Mouse (Mus musculus) olfactory bulb, adult 2 months (tissue): ENCODE results near the gene Srd5a1.

Experiments used
- CTCF ChIP-seq: fragments of 200-500 bp; IDR thresholded peaks from 2 replicates; pipeline ENCODE4 v1.5.1; 2012; ENCODE audit warnings: low read depth, mild to moderate bottlenecking, low read length, moderate library complexity; ENCODE audit not compliant: insufficient read depth
- POLR2A ChIP-seq: fragments of 200-500 bp; IDR thresholded peaks from 2 replicates; pipeline ENCODE4 v1.6.1; 2012; ENCODE audit warnings: mild to moderate bottlenecking, low read depth, low read length, moderate library complexity; ENCODE audit not compliant: insufficient read depth

DNA sequence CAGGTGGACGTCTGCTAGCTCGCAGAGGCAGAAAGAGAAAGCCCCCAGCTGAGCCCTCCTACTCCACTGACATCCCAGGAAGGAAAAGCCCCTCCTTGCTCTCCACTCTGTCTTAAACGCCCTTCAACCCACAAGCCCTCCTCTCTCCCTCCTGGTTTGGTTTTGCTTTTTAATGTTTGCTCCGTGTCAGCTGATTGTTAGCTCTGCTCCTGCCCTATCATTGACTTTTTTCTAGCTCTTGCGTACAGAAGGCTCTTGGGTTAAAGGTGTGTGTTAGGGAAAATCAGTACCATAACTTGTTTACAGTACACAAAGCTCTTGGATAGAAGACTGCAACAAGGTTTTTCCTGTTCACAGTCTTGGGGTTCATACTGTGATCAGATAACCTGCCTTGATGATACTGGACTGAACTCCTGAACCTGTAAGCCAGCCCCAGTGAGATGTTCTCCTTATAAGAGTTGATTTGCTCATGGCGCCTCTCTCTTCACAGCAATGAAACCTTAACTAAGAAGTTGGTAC lies 26.9 kb upstream of the Srd5a1 start:
- TF ChIP-seq POLR2A, result no peak
- TF ChIP-seq CTCF, result no peak
